Mouse (Mus musculus): ENCODE data around the gene Donson.

DNA sequence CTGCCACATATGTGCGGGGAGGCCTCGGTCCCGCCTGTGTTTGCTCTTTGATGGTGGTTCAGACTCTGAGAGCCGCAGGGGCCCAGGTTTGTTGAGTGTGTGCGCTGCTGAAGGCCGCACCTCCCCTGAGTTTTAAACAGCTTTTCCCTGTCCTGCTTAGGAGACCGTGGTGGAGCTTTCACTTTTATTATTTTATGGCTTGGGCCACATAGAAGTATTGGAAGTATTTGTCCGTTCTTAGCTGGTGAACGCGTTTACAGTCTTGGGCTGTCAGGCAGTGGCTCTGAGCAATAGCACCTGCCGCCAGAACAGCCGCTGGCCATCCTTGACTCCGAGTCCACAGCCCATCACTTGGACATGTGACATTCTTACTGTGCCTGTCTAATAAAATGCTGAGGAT lies 13.3 kb upstream of the Donson start:
- no peak for TF ChIP-seq ZKSCAN1 (IDR thresholded peaks at IDR 0.05; ENCODE audit: low read depth, low read length)
- TF ChIP-seq CTCF (IDR thresholded peaks at IDR 0.05 in 2 of 3, conservative IDR thresholded peaks at IDR 0.05 in 1 of 3; ENCODE audit: control insufficient read depth in 1 of 3, insufficient read depth in 1 of 3, low read depth in 2 of 3, low read length in 3 of 3, poor library complexity in 1 of 3, severe bottlenecking in 1 of 3): no peak
- TF ChIP-seq EP300 (IDR thresholded peaks at IDR 0.05; ENCODE audit: low read depth in 1 of 2, low read length in 2 of 2): no peak
- TF ChIP-seq MAFK (IDR thresholded peaks at IDR 0.05; ENCODE audit: borderline replicate concordance, low read depth, low read length): no peak
- no peak for TF ChIP-seq ELF1 (IDR thresholded peaks at IDR 0.05; ENCODE audit: low read depth, low read length)
- no peak for TF ChIP-seq POLR2A (IDR thresholded peaks at IDR 0.05; ENCODE audit: control insufficient read depth in 1 of 2, insufficient read depth in 1 of 2, low read depth in 1 of 2, low read length in 2 of 2, poor library complexity in 1 of 2)
- no peak for TF ChIP-seq CHD2 (IDR thresholded peaks at IDR 0.05; ENCODE audit: low read length)
- TF ChIP-seq ETS1 (IDR thresholded peaks at IDR 0.05; ENCODE audit: low read depth, low read length): no peak
- no peak for TF ChIP-seq RAD21 (IDR thresholded peaks at IDR 0.05; ENCODE audit: low read depth, low read length)
- no peak for TF ChIP-seq ZC3H11A (IDR thresholded peaks at IDR 0.05; ENCODE audit: low read depth, low read length)
- no peak for TF ChIP-seq RCOR1 (IDR thresholded peaks at IDR 0.05; ENCODE audit: low read depth, low read length)
